Mouse (Mus musculus) embryonic facial prominence, embryonic 11.5 days (tissue): ENCODE results near the gene Ptch2. TPM values are rescaled to one million over a fixed set of nuclear protein-coding genes. Genes with fewer than 3 reads are reported as not detected.

Experiments
- ATAC-seq: fragments of 200-750 bp; cut with Nextera tagmentation; replicated peaks from 2 replicates; pipeline ENCODE4 v1.8.0; 2017; ENCODE audit warnings: low read depth; ENCODE audit not compliant: insufficient number of reproducible peaks, low FRiP score, low TSS enrichment
- DNase-seq: peaks from one replicate; pipeline ENCODE4 v3.0.0-alpha.2; 2015; ENCODE audit warnings: low spot score
- H3K27ac ChIP-seq: fragments of 300-500 bp; sonication (generic); replicated peaks from 2 replicates; pipeline ENCODE4 v1.5.1; 2014; ENCODE audit warnings: mild to moderate bottlenecking, low read depth, low read length, control low read depth
- H3K27me3 ChIP-seq: fragments of 300-500 bp; sonication (generic); 2 replicates; pipeline ENCODE4 v1.6.1; 2014; ENCODE audit warnings: mild to moderate bottlenecking, low read length, moderate library complexity, mixed read lengths; ENCODE audit not compliant: control insufficient read depth, insufficient read depth
- H3K36me3 ChIP-seq: fragments of 300-500 bp; sonication (generic); replicated peaks from 2 replicates; pipeline ENCODE4 v1.6.1; 2014; ENCODE audit warnings: low read depth, mild to moderate bottlenecking, low read length, moderate library complexity, mixed read lengths; ENCODE audit not compliant: control insufficient read depth, insufficient read depth
- H3K4me1 ChIP-seq: fragments of 300-500 bp; sonication (generic); 2 replicates; pipeline ENCODE4 v1.6.1; 2014; ENCODE audit warnings: low read length, mixed read lengths; ENCODE audit not compliant: control insufficient read depth, insufficient read depth
- H3K4me2 ChIP-seq: fragments of 300-500 bp; sonication (generic); 2 replicates; pipeline ENCODE4 v1.6.1; 2014; ENCODE audit warnings: low read depth, mild to moderate bottlenecking, control low read depth, low read length, moderate library complexity
- H3K4me3 ChIP-seq: fragments of 300-500 bp; sonication (generic); 2 replicates; pipeline ENCODE4 v1.5.1; 2014; ENCODE audit warnings: low read depth, low read length, control low read depth
- H3K9ac ChIP-seq: fragments of 300-500 bp; sonication (generic); replicated peaks from 2 replicates; pipeline ENCODE4 v1.6.1; 2014; ENCODE audit warnings: mild to moderate bottlenecking, control low read depth, low read length
- H3K9me3 ChIP-seq: fragments of 300-500 bp; sonication (generic); replicated peaks from 2 replicates; pipeline ENCODE4 v1.6.1; 2016; ENCODE audit warnings: mild to moderate bottlenecking, low read length, inconsistent platforms, mixed read lengths; ENCODE audit not compliant: control insufficient read depth
- WGBS: fragments of 180-500 bp; shearing (Covaris S2); extraction: QIAGEN DNeasy Blood & Tissue Kit; methylation state at CpG from one replicate; pipeline ENCODE4 v1.1.7; 2014; 5-methylcytosine and 5-hydroxymethylcytosine counted together
- polyA plus RNA-seq: library from polyadenylated mRNA; unstranded; fragments of >200 nt; fragmentation: Nextera tagmentation; extraction: Ambion mirVana; gene quantifications from 2 replicates; pipeline ENCODE4 v1.2.1, GENCODE M21; 2014

Gene Ptch2
- 2.7 and 5.6 TPM in 2 replicates for polyA plus RNA-seq

DNA sequence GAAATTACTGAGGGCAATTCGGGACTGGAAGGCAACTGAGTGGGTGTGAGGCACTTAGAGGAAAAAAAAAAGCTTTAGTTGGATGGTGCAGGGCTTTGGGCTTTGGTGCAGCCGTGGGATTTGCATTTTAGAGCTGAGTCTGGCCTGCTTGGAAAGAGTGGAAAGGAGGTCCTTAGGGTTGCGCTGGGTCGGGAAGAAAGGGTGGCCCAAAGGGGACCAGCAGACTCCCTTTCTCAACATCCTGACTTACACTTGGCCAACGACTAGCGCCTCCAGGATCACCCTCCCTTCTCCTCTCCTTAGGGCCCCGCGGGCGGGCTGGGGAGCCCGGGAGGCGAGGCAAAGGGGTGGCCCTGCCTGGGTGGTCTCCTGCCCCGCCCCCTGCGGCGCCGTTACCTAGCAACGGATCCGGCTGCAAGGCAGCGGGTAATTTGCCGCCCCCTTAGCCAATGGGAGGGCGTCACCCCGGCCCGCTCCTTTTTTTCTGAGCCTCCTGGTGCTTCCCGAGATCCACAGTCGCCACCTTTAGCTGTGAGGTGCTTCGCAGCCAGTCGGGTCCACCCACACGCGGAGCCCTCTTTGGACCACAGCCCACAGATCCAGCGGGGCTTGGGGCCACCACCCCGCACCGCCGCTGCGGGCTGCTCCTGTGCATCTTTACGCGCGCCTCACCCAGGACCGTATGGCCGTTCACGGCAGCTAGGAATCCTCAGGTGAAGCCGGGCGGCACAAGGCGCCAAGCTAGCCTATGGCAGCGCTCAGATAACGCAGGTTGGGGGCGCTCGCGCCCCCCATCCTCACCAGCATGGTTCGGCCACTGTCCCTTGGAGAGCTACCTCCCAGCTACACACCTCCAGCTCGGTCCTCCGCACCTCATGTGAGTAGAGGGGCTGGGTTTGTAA is at the start of gene Ptch2:
TSS of gene Ptch2 (plus strand) at position 525 of the 902 bp plus-strand sequence.
- no peaks in the 10 kb centered on the region; the same call in 1 of the 2 replicates for H3K4me1 ChIP-seq
- H3K9ac ChIP-seq = peak within 1 kb of the TSS; percentile 63
- DNase-seq (peak; percentile 92), ATAC-seq (peak; percentile 71)
- H3K9me3 ChIP-seq = no peaks in the 10 kb centered on the region
- peak within 1 kb of the TSS; percentile 67 for H3K4me3 ChIP-seq
- H3K4me2 ChIP-seq = peak within 1 kb of the TSS; percentile 97
- H3K36me3 ChIP-seq = no peaks in the 10 kb centered on the region
- WGBS = under 1% methylated on average over 45 of the region's 50 CpGs
- H3K27me3 ChIP-seq = no peaks in the 10 kb centered on the region
- peak within 1 kb of the TSS; percentile 62 for H3K27ac ChIP-seq

DNA sequence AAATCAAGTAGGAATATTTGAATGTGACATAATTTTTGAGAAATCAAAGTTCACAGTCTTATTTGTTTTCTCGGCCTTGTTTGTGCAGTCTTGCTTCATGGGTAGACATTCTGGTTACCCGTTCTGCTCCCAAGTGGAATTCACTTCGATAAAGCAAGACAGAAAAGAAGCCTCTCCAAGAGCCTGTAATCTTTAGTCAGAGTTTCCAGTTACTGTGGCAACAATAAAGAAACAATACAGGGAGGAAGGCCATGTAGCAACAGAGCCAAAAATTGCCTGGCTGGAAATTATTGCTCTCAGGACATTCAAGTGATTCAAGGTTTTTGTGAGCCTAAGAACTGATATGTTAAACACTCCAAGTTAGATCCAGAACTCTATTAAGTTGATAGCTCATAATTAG is 47.0 kb upstream of the Ptch2 start:
- no peaks in the 10 kb centered on the region for H3K9me3 ChIP-seq
- no peak overlapping the region for H3K27ac ChIP-seq
- 91% methylated on average over 3 of the region's 3 CpGs for WGBS

DNA sequence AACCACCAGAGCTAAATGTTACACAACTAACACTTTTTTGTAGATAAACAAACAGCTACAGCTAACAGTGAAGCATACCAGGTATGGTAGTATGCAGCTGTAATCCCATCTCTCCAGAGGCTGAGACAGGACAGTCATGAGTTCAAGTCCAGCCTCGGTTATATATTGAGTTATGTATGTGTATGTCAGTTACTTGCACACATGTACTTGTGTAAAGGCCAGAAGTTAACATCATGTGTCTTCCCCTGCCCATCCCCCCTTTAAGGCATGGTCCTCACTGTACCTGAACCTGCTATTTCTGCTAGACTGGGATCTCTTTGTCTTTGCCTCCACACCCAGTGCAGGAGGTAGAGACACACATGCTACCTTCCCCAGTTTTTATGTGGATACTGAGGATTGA is 46.4 kb upstream of the Ptch2 start:
- Histone ChIP-seq H3K27me3 (no peaks in the 10 kb centered on the region), H3K27ac (no peak overlapping the region), H3K9me3 (no peaks in the 10 kb centered on the region), H3K9ac (no peak overlapping the region), H3K36me3 (no peaks in the 10 kb centered on the region; the same call in 1 of the 2 replicates), H3K4me3 (no peak overlapping the region), H3K4me1 (no peaks in the 10 kb centered on the region), H3K4me2 (no peak overlapping the region)
- DNase-seq = no peak
- 90% methylated on average over 1 of the region's 1 CpGs for WGBS
- ATAC-seq = no peak

More for the DNA sequence above, 47.0 kb upstream of the Ptch2 start:
- ATAC-seq = no peak
- no peaks in the 10 kb centered on the region for H3K27me3 ChIP-seq
- no peak overlapping the region for H3K9ac ChIP-seq
- no peaks in the 10 kb centered on the region; the same call in 1 of the 2 replicates for H3K36me3 ChIP-seq
- no peak overlapping the region for H3K4me3 ChIP-seq
- H3K4me2 ChIP-seq = no peak overlapping the region
- H3K4me1 ChIP-seq = no peaks in the 10 kb centered on the region
- no peak for DNase-seq

DNA sequence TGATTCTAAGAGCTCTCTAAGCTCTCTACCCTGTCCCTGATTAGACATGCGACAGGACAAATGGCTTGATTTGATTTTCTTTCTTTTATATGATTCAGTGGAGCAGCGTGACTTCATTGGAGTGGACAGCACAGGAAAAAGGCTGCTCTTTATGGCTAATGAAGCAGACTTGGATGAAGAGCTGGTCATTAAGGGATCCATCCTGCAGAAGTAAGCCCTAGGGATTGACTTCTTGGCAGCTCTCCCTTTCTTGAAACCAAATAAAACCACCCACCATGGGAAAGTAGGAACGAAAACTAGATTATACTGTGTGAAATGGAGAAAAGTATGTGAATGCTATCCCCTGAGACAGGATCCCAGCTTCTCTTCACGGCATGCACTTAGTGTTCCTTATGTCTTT is 43.2 kb upstream of the Ptch2 start:
- DNase-seq = no peak
- no peak overlapping the region for H3K4me3 ChIP-seq
- H3K4me2 ChIP-seq = no peak overlapping the region
- ATAC-seq = no peak
- no peaks in the 10 kb centered on the region for H3K4me1 ChIP-seq
- no peak overlapping the region for H3K27ac ChIP-seq
- WGBS = 91% methylated on average over 4 of the region's 4 CpGs
- H3K27me3 ChIP-seq = no peaks in the 10 kb centered on the region
- no peaks in the 10 kb centered on the region; the same call in 1 of the 2 replicates for H3K36me3 ChIP-seq
- H3K9ac ChIP-seq = no peak overlapping the region
- no peaks in the 10 kb centered on the region for H3K9me3 ChIP-seq

DNA sequence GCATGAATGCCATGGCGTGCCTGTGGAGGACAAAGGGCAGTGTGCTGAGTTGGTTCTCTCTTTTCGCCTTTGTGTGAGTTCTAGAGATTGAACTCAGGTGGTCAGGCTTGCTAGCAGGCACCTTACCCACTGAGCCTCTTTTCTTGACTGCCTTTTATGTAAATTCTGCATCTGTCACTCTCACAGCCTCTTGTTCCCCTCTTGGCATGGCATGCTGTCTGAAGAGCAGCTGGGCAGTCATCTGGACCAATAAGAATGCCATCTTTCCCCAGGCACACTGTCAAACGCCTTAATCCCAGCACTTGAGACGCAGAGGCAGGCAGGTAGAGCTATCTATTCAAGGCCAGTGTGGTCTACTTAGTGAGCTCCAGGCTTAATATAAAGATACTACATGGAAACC is 41.9 kb upstream of the Ptch2 start:
- Histone ChIP-seq H3K27me3 (no peaks in the 10 kb centered on the region), H3K36me3 (no peaks in the 10 kb centered on the region; the same call in 1 of the 2 replicates), H3K4me3 (no peak overlapping the region), H3K9me3 (no peaks in the 10 kb centered on the region), H3K4me1 (no peaks in the 10 kb centered on the region), H3K4me2 (no peak overlapping the region), H3K9ac (no peak overlapping the region), H3K27ac (no peak overlapping the region)
- 88% methylated on average over 4 of the region's 4 CpGs for WGBS
- DNase-seq (no peak), ATAC-seq (no peak)

DNA sequence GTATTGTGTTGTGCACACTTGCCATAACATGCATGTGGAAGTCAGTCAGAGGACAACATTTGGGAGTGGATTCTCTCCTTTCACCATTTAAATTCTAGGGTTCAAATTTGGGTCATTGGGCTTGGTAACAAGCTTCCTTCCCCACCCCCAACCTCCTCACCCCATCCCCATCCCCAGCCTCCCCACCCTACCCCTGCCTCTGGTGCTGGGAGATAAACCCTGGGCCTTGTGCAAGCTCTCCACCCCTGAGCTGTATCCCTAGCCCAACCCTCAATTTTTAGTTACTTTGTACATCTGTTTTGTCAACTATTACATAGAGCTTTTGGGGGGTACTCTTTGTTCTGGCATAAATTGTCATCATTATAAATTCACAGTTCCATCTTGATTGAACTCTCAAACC is 39.8 kb upstream of the Ptch2 start:
- Histone ChIP-seq H3K9me3 (no peaks in the 10 kb centered on the region), H3K27me3 (no peaks in the 10 kb centered on the region), H3K4me2 (no peak overlapping the region), H3K4me3 (no peak overlapping the region), H3K36me3 (no peaks in the 10 kb centered on the region), H3K9ac (no peak overlapping the region), H3K27ac (no peak overlapping the region), H3K4me1 (no peaks in the 10 kb centered on the region)
- ATAC-seq = no peak
- DNase-seq = no peak

DNA sequence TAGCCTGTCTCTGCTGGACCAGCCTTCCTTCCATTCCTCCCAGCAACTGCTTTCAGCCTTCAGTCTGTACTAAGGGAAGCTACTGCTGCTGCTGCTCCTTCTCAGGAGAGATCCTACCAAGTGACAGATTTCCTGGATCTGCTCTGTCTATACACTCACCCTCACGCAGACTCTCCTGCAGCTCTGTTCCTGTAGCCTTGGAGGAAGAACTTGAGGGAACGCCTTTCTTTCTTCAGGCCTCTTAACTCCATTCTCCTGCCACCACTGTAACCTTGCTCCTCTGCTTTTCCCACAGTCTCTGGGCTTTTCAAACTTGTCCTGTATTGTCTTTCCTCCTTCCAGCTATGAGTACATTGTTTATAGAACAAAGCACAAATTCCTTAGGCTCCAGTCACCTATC is 39.4 kb upstream of the Ptch2 start:
- Histone ChIP-seq H3K27ac (no peak overlapping the region), H3K9me3 (no peaks in the 10 kb centered on the region), H3K4me2 (no peak overlapping the region), H3K4me1 (no peaks in the 10 kb centered on the region), H3K9ac (no peak overlapping the region), H3K4me3 (no peak overlapping the region), H3K27me3 (no peaks in the 10 kb centered on the region), H3K36me3 (no peaks in the 10 kb centered on the region)
- 74% methylated on average over 2 of the region's 2 CpGs for WGBS
- no peak for DNase-seq
- ATAC-seq = no peak

DNA sequence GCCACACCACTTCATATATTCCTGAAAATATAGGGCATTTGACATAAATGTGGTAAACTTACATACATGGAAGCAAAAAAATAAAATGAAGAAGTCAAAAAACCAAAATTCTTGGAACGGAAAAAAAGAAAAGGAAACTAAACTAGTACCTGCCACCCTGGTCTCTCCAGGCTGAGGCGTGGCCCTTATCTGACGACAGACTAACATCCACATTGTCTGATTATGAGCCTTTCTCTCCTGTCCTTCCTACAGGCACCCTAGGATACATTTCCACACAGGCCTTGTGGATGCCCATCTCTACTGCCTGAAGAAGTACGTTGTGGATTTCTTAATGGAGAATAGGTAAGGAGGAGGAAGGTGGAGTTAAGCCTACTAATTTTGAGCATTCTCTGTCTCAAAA is 37.4 kb upstream of the Ptch2 start:
- Histone ChIP-seq H3K9ac (no peak overlapping the region), H3K4me1 (no peaks in the 10 kb centered on the region; the same call in 1 of the 2 replicates), H3K9me3 (no peaks in the 10 kb centered on the region), H3K4me3 (no peak overlapping the region), H3K4me2 (no peak overlapping the region), H3K27ac (no peak overlapping the region), H3K36me3 (no peaks in the 10 kb centered on the region), H3K27me3 (no peaks in the 10 kb centered on the region)
- ATAC-seq (no peak), DNase-seq (no peak)
- WGBS = 89% methylated on average over 4 of the region's 4 CpGs
